Mouse (Mus musculus) brain, adult 2 months (tissue): ENCODE measurements around the gene Wnt10b.

Source experiments
- DNase-seq: peaks from one replicate; pipeline ENCODE4 v3.0.0; 2011; ENCODE audit warnings: low read depth, low spot score

The Wnt10b gene

DNA sequence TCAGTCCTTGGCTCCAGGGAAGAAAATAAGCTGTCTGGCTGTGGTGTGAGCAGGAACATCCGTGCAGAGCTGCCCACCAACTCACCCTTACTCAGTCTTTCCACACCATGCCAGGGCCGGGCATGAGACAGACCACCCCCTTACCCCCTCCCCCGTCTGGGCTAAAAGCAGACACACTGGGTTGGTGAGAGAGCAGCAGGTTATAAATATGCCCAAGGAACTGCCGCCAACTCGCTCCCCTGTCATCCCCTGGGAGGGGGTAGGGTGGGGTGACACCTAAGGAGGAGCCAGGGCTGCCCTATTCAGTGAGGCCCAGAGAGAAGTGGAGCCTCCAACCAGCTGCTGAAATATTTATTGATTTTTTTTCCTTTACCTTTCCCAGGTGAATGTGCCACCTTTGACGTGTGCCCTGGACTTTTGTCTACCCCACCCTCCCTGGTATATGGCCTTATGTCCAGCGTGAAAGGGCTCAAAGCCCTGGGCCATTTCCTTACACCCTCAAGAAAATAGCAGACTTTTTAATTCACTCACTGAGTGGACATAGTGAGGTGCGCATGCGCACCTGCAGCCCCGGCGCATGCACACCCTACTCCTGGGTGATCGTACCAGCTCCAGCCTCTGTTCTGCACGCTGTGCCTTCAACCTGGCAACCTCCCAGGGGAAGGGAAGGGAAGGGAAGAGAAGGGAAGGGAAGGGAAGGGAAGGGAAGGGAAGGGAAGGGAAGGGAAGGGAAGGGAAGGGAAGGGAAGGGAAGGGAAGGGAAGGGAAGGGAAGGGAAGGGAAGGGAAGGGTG lies 19.0 kb upstream of the Wnt10b start:
- peak; percentile 76 for DNase-seq

- DNase-seq: peak; percentile 24
Measured at GRCm38 (mm10) chr15:98793141-98793698, 15.3 kb upstream of the Wnt10b start.

DNA sequence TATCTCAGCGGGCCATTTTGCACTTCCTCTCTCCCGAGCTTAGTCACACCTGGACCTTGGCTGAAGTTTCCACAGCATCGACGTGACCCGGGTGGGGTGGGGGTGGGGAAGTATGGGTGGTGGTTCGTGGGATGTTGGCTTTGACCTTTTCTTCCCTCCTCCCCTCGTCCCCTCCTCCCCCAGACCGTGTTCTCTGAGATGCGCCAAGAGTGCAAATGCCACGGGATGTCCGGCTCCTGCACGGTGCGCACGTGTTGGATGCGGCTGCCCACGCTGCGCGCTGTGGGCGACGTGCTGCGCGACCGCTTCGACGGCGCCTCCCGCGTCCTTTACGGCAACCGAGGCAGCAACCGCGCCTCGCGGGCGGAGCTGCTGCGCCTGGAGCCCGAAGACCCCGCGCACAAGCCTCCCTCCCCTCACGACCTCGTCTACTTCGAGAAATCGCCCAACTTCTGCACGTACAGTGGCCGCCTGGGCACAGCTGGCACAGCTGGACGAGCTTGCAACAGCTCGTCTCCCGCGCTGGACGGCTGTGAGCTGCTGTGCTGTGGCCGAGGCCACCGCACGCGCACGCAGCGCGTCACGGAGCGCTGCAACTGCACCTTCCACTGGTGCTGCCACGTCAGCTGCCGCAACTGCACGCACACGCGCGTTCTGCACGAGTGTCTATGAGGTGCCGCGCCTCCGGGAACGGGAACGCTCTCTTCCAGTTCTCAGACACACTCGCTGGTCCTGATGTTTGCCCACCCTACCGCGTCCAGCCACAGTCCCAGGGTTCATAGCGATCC lies 14.5 kb upstream of the Wnt10b start:
- DNase-seq: peak; percentile 84

GRCm38 (mm10) chr15:98791771-98792170 lies 13.8 kb upstream of the Wnt10b start:
- DNase-seq: no peak

DNA sequence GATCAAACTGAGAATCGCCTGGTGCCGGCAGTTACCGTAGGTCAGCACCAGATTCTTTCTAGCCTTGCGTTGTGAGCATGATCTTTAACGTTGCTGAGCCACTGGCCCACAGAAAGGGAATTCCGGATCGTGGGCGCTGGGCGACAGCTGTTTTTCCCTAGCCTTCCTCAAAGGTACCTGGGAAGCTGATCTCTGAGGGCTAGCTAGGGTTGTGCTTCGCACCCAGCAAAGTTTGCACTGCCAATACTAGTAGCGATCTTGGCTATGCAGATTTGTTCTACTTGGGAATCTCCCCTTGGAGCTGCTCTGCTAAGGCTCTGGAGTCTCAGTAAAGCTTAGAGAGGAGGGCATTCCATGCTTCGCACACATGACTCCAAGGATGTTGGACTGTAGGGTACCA lies 13.3 kb upstream of the Wnt10b start:
- DNase-seq: no peak

DNA sequence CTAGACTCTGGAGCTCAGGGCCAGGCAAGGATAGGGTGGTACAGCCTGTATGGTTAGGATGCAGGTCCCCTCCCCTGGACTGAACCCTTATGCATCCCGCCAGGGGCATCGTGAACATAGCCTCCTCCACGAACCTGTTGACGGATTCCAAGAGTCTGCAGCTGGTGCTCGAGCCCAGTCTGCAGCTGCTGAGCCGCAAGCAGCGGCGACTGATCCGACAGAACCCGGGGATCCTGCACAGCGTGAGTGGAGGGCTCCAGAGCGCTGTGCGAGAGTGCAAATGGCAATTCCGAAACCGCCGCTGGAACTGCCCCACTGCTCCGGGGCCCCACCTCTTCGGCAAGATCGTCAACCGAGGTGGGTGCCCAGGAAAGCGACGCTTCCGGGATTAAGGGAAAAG lies 12.8 kb upstream of the Wnt10b start:
- no peak for DNase-seq

GRCm38 (mm10) chr15:98789661-98790535 lies 11.9 kb upstream of the Wnt10b start, which contains the start of gene Wnt1:
TSS of gene Wnt1 (plus strand) at chr15:98789857.
- DNase-seq: no peak

GRCm38 (mm10) chr15:98788972-98789660 lies 11.2 kb upstream of the Wnt10b start:
- no peak for DNase-seq

DNA sequence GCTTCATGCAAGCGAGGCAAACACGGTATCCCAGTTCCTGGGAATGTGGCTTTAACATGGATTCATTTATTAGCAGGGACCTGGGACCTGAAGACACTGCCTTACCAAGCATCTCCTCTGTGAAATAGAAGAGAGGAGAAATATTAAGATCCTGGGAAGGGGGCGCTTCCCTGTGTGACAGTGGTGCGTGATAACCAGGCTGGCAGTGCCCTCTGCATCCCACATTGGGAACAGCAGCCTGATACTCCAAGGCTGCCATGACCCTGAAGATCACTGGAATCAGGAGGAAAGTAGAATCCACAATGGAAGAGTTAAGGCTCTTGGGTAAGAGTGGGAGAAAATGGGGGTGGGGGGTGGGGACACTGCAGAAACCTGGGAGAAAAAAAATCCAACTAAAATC lies 10.0 kb upstream of the Wnt10b start:
- peak; percentile 58 for DNase-seq

DNA sequence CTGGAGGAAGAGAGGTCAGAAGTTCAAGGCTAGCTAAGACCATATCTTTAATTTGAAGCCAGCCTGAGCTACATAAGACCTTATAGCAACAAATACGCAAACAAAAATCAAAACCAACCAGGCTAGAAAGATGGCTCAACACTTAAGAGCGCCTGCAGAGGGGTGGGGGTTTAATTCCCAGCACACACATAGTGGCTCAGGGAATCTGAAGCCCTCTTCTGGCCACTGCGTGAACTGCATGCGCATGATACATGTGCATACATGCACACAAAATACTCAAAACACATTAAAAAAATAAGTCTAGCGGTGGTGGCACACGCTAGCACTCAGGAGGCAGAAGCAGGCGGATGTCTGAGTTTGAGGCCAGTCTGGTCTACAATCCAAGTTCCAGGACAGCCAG lies 7.8 kb upstream of the Wnt10b start:
- DNase-seq: peak; percentile 29

- DNase-seq: peak; percentile 25
Measured at GRCm38 (mm10) chr15:98781166-98781565, 3.2 kb upstream of the Wnt10b start.

DNA sequence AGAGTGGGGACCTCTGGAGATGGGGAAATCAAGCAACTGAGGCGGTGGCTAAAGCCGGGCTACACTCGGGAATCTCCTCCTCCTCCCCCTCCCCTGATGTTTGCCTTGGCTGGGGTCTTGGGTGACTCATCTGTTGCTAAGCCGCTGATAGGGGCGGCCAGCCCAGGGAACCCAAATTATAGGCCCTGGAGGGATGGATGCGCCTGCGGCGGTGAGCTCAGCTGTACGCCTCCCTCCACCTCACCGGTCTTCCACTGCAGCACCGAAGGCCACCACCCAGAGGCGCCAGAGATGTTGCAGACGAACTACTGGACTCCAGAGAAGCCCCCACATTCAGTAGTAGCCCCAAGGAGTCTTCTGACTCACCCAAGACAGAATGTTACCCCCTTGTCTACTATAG lies 2.6 kb upstream of the Wnt10b start:
- peak; percentile 50 for DNase-seq

DNA sequence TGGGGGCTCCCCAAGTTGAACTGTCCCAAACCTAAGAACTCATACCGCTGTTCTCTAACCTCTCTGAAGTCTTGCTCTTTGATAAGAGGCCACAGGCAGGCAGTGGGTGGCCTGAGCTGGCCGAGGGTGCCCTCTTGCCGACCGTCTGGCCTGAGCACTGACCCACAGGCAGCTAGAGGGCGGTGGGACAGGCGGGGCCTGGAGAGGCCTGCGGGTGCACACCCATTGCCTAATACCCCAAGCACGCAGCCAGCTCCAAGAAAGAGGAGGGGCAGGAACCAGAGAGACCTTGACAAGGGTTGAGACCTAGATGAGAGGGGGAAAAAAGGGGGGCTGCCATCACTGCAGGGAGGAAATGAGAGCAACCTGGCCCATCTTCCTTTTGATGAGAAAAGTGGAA lies 2.1 kb upstream of the Wnt10b start:
- no peak for DNase-seq

- no peak for DNase-seq
Measured at GRCm38 (mm10) chr15:98778806-98779205, 856 bp upstream of the Wnt10b start.

DNA sequence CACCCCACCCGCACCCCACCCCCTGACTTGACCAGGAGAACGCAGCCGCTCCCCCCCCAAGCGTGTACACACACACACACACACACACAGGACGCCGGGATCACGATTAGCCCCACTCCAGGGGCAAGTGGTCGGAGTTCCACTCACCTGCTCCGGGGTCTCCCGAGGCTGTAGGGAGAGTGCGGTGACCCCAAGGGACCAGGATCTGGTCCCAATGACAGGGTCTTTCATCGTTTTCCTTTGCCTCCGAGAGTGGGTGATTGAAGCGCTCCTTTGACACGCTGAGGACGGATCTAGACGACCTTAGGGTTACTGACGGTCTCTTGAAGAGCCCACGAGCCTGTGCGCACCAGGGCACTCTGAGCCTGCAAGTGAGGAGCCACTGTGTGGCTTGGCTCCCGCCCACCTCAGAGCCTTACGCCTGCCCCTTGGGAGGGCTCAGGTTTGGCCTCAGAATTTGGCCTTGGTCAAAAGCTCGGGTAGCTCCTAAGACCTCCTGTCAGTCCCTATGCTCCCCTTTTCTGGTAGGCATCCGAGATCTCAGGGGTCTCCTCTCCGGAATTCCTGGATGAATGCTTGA lies 331 bp upstream of the Wnt10b start:
- no peak for DNase-seq

GRCm38 (mm10) chr15:98777005-98777616 lies 839 bp downstream of the Wnt10b start:
- DNase-seq: no peak

GRCm38 (mm10) chr15:98776280-98777004 lies 1.5 kb downstream of the Wnt10b start:
- peak; percentile 45 for DNase-seq

DNA sequence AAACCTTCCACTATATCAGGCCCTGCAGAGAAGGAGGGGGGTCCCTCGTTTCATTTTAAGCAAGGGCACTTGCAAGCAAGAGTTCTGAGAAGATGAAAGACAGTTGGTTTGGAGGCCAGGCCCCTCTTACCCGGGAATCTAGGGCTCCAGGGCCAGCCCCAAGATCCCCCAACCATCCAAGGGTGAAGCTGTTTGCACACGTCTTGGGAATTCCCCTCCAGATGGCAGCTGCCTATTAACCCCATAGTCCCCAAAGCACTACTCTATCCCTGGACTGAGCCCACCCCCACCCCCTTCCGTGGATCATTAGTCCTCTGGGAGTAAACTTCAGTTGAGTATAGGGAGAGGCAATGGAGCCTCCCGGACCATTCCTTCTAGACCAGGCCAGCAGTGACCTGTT lies 2.4 kb downstream of the Wnt10b start:
- no peak for DNase-seq

GRCm38 (mm10) chr15:98774096-98774495 lies 3.9 kb downstream of the Wnt10b start:
- no peak for DNase-seq
